Mouse (Mus musculus): ENCODE results near the gene Crispld2.

The Crispld2 gene

DNA sequence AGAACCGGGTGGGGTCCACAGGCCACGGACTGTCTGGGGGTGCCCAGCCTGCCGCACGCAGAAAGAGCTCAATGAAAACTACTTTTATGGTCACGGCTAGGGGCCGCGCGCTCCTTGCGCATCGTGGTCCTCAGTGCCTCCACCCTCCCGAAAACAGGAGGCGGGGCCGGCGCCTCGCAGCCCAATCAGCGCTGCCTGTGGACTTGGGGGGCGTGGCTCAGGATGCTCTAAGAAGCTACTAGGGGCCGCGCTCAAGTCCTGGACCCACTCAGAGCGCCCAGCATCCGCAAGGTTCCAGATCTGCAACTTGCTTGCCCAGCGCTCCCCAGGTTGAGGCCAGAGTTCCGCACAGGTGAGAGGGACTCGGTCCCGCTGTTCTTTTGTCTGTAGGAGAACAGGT lies at the start of gene Crispld2:
TSS of gene Crispld2 (plus strand) at position 190 of the 400 bp plus-strand sequence.
- in situ Hi-C loops (cut with MseI, MboI): no loop called here

GRCm38 (mm10) chr8:119943616-119944015 lies 48.6 kb upstream of the Crispld2 start:
- in situ Hi-C loops (cut with MseI, MboI): no loop called here

GRCm38 (mm10) chr8:119944096-119944811 lies 48.0 kb upstream of the Crispld2 start:
- in situ Hi-C loops (cut with MseI, MboI): no loop called here

DNA sequence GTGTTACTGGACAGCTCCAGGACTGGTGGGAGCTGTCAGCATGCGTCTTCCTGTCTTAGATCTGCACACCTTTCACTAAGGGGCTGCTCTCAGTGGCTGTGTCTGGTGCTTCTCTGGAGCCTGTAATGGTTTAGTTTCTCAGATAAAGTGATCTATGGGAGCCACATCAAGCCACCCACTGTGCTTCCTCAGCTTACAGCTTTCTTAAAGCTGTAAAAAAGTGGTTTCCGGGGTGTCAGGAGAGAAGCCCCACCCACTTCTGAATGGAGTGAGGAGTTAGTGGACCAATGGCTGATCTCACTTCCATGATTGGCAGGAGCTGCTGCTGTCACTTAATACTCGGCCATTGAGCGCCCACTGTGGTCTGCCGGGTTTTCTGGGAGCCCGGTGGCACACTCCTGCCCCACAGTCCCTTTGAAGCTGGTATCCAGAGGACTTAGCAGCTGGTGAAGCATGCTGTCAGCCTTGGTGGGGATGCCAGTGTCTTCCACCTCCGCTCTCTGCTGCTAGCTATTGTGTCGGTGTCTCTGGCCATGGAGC lies 45.8 kb upstream of the Crispld2 start:
- in situ Hi-C loops (cut with MseI, MboI): no loop called here

DNA sequence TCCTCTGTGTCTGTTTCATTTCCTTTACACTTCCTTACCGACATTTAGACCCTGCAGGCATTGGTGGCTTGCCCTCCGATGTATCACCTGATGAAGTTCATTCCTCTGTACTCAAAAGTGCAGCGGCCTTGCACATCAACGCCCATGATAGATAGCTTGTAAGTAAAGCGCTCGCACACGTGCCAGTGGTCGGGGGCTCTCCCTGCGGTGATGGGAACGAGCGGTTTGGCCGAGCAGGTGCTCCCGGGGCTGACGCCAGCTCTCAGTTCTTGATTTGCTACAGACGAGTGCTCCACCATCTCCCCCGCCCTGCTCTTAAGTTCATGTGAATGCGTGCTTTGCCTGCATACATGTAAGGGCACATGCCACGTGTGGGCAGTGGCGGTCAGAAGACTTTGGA lies 44.6 kb upstream of the Crispld2 start:
- in situ Hi-C loops (cut with MseI, MboI): no loop called here

- in situ Hi-C loops (cut with MseI, MboI): no loop called here
Observed at GRCm38 (mm10) chr8:119948340-119948739, 43.9 kb upstream of the Crispld2 start.

GRCm38 (mm10) chr8:119952282-119952681 lies 40.0 kb upstream of the Crispld2 start:
- in situ Hi-C loops (cut with MseI, MboI): no loop called here

DNA sequence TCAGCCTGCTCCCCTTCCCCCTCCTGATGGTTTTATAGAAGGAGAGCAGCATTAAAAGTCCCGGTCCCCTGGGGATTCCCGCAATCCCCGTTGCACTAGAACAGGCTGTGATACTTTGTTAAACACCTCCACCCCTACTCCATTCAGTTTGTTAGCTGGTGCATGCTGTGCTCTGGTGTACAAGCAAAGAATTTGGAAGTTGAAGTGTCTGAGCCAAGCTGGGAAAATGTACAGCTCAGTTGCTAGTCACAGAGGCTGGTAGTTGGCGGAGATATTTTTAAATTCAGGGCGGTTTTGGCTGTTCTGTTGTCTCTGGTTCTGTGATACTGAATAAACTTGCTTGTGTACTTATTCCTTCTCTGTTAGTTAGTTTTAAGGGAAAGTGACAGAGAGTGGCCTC lies 39.5 kb upstream of the Crispld2 start:
- in situ Hi-C loops (cut with MseI, MboI): no loop called here

DNA sequence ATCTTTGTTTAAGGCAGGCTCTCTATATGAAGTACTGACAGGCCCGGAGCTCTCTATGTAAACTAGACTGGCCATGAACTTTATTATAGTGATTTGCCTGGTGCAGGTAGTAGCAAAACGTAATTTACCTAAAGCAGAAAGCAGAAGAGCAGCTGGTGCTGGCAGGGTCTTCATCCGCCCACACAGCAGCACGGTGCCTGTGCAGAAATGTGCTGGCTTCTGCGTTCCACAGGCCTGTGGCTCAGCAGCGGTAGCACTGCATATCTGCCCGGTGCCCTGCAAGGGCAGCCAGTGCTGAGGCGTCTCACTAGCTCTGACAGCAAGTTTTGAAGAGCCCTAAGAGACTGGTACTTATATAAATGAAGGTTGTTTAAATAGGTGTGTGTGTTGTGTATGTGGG lies 36.9 kb upstream of the Crispld2 start:
- in situ Hi-C loops (cut with MseI, MboI): no loop called here

- in situ Hi-C loops (cut with MseI, MboI): no loop called here
Observed at GRCm38 (mm10) chr8:119958076-119958475, 34.2 kb upstream of the Crispld2 start.

- in situ Hi-C loops (cut with MseI, MboI): no loop called here
Observed at GRCm38 (mm10) chr8:119960531-119961104, 31.6 kb upstream of the Crispld2 start.

- in situ Hi-C loops (cut with MseI, MboI): no loop called here
Observed at GRCm38 (mm10) chr8:119964859-119965258, 27.4 kb upstream of the Crispld2 start.

GRCm38 (mm10) chr8:119967435-119967834 lies 24.8 kb upstream of the Crispld2 start:
- in situ Hi-C loops (cut with MseI, MboI): no loop called here

- in situ Hi-C loops (cut with MseI, MboI): no loop called here
Observed at GRCm38 (mm10) chr8:119970169-119970568, 22.1 kb upstream of the Crispld2 start.

DNA sequence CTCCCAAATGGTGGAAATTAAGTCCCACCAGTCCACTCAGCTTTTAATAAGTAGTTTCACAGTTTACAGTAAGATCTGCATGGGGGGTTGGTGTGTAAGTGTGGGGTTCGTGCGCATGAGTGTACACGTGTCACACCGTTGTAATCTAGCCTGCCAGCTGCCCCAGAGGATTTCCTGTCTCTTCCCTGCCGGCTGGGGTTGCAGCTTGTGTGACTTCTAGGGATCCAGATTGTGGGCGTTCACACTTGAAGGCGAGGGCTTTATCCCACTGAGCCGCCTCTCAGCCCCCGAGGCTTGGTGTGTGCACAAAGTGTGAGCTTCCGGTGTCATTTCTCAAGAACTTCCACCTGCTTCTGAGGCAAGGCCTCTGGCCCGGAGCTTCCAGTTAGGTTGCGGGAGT lies 19.7 kb upstream of the Crispld2 start:
- in situ Hi-C loops (cut with MseI, MboI): no loop called here

DNA sequence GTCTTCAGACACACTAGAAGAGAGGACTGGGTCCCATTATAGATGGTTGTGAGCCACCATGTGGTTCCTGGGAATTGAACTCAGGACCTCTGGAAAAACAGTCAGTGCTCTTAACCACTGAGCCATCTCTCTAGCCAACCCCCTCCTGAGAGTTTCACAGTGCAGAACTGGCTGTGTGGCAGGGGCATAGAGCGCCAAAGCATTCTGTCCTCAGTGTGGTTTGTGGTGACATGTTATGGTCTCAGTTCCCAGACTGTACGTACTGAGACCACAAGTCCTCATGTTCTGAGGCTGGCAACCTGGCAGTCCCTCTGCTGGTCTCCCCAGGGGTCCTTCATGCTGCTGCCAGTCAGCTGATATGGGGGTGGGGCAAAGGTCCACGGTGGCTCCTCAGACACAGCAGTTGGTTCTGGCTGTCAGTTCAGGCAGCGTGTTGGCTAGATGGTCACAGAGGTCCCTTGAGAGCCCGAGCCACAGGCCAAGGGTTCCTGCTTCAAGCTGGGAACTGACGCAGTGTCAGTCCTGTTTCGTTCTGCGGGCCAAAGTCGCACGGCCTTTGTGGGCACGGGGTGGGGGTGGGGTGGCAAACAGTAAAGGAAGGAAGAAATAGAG lies 13.4 kb upstream of the Crispld2 start:
- in situ Hi-C loops (cut with MseI, MboI): loop anchor here in 1 of 2 experiments (5.0 kb wide), 1 partner anchor 98 kb away; no protein-coding TSS in a partner anchor

DNA sequence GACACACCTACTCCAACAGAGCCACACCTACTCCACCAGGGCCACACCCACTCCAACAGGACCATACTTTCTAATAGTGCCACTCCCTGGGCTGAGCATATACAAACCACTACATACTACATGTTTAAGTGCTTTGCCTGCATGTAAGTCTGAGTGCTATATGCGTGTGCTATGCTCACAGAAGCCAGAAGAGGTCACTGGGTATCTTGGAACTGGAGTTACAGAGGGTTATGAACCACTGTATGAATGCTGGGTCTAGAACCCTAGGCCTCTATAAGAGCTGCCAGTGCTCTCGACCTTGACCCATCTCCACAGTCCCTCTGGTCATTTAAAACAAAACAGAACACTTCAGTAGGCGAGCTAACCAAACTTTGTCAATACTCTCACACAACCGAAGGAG lies 11.0 kb upstream of the Crispld2 start:
- in situ Hi-C loops (cut with MseI, MboI): loop anchor here in 1 of 2 experiments (5.0 kb wide), 1 partner anchor 96 kb away; no protein-coding TSS in a partner anchor

GRCm38 (mm10) chr8:119984085-119984484 lies 8.2 kb upstream of the Crispld2 start:
- in situ Hi-C loops (cut with MseI, MboI): loop anchor here in 1 of 2 experiments (5.0 kb wide), 1 partner anchor 93 kb away; no protein-coding TSS in a partner anchor

GRCm38 (mm10) chr8:119986174-119986573 lies 6.1 kb upstream of the Crispld2 start:
- in situ Hi-C loops (cut with MseI, MboI): no loop called here

- in situ Hi-C loops (cut with MseI, MboI): no loop called here
Observed at GRCm38 (mm10) chr8:119988087-119988486, 4.2 kb upstream of the Crispld2 start.

DNA sequence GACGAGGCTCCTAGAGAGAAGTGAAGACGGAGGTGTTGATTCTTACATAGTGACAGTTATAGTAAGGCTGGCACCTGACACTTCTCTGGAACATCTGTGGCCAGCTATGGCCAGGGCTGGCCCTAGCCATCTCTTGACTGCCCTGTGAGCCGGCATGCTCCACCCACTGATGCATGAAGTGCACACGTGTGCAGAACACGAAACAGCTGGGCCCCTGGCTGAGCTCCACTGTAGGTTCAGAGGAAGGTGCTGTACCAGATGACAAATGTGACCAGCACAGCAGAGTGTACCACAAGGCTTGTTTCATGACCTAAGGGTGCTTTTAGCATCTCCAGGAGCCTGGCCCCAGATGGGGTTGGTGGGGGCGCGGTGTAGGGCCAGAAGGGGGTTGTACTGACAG lies 1.9 kb downstream of the Crispld2 start:
- in situ Hi-C loops (cut with MseI, MboI): no loop called here

- in situ Hi-C loops (cut with MseI, MboI): no loop called here
Observed at GRCm38 (mm10) chr8:119994556-119994955, 2.3 kb downstream of the Crispld2 start.

- in situ Hi-C loops (cut with MseI, MboI): no loop called here
Observed at GRCm38 (mm10) chr8:119997266-119997665, 5.0 kb downstream of the Crispld2 start.

All from mouse trophoblast stem cell (cell line).